Mouse (Mus musculus) E14TG2a.4 (cell line): ENCODE results near the gene Olfr1120.
"Not testable (repeated sequence)": the region's sequence is repeated elsewhere in the genome, so short reads cannot be mapped to it uniquely, and the experiment has no call there.

Source experiments
- CTCF ChIP-seq: conservative IDR thresholded peaks from 2 replicates; pipeline ENCODE4 v1.5.1; 2014; ENCODE audit warnings: low read length
- POU5F1 ChIP-seq: IDR thresholded peaks from 2 replicates; pipeline ENCODE4 v1.6.1; 2014; ENCODE audit warnings: low read length, borderline replicate concordance

DNA sequence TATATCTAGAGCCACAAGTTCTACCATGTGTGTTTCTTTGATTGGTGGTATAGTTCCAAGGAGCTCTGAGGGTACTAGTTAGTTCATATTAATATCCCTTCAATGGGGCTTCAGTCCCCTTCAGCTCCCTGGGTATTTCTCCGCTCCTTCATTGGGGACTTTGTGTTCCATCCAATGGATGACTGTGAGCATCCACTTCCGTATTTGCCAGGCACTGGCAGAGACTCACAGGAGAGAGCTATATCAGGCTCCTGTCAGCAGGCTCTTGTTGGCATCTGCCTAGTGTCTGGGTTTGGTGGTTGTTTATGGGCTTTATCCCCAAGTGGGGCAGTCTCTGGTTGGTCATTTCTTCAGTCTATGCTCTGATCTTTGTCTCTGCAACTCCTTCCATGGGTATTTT, 5.5 kb downstream of the Olfr1120 start:
- not testable (repeated sequence) for TF ChIP-seq CTCF, POU5F1
